33 mouse cellular contexts compared by ENCODE assay signal in the genomic region with DNA sequence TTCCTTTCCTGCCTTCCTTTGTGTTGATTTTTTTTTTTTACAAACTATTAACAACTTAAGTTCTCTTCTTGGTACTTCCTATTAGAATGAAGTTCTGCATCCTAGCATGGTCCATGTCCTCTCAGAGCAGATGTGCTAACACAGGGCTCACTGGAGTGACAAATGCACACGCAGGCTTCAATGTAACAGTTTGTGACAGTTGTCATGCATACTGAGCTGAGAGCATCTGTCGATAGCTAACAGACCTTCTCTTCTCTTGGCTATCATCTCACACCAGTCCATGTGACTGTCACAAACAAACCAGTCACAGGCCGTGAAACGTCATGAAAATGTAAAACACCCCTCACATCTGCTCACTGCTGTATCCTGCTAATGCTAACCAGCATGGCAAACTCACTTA. TPM values are rescaled to one million over a fixed set of nuclear protein-coding genes. Genes with fewer than 3 reads are reported as not detected.
DNase-seq lines count a peak whose midpoint lies in the region; ATAC-seq and TF ChIP-seq lines count a peak whose summit lies in the region.
"Had no signal": no experiment of that assay in that cellular context is flagged by ENCODE, and none has a peak within 500 bp of the region (broad histone marks: within the 10 kb centered on the region; RNA-seq: fewer than 3 reads in every experiment).

No protein-coding gene starts in this region.

- ATAC-seq in forebrain, postnatal 0 days = peak; percentile 23; the same call in 1 of the 2 replicates
- ATAC-seq in forebrain, embryonic 14.5 days = no peak
- ATAC-seq: forebrain, embryonic 16.5 days; intestine, embryonic 16.5 days; Patski had no signal

- DNase-seq in forebrain, postnatal 0 days = no peak
- no peak for DNase-seq in forebrain, embryonic 14.5 days (ENCODE audit: low spot score)
- DNase-seq in layer of hippocampus, adult 2 months (ENCODE audit: low spot score in 2 of 2) = peak in 1 of 2 experiments; percentile 25
- no peak for DNase-seq in layer of hippocampus, postnatal 25 days (ENCODE audit: extremely low spot score in 1 of 2, low spot score in 1 of 2)
- DNase-seq in brain, adult 2 months (ENCODE audit: low read depth, low spot score) = peak; percentile 39
- DNase-seq in retina, embryonic 14.5 days (ENCODE audit: low spot score) = peak; percentile 54
- no peak for DNase-seq in spleen, postnatal 36 days (ENCODE audit: low spot score in 2 of 2)
- no peak for DNase-seq in urinary bladder, postnatal 25 days (ENCODE audit: low spot score)
- DNase-seq: adrenal gland, postnatal 10 days; adrenal gland, postnatal 36 days; B cell, adult 2 months; cerebellum, adult 18-20 months; cerebellum, adult 9-11 months; cerebellum, postnatal 36 days; embryo, embryonic 11 days; gastrocnemius, adult 2 months; gastrocnemius, postnatal 14 days; heart, adult 18-20 months; heart, postnatal 10 days; heart, postnatal 4 days had no signal

- H3K9ac ChIP-seq in forebrain, postnatal 0 days = no peak overlapping the region
- H3K9ac ChIP-seq in forebrain, embryonic 14.5 days (ENCODE audit: low read length) = no peak overlapping the region
- H3K9ac ChIP-seq: embryonic facial prominence, embryonic 13.5 days; forebrain, embryonic 12.5 days; heart, embryonic 12.5 days; heart, embryonic 15.5 days; hindbrain, embryonic 12.5 days; hindbrain, embryonic 15.5 days had no signal

- H3K4me1 ChIP-seq in forebrain, postnatal 0 days (ENCODE audit: insufficient read depth) = no peaks in the 10 kb centered on the region
- H3K4me1 ChIP-seq in forebrain, embryonic 14.5 days (ENCODE audit: control insufficient read depth, insufficient read depth, low read length) = no peaks in the 10 kb centered on the region
- H3K4me1 ChIP-seq: embryonic facial prominence, embryonic 10.5 days; forebrain, embryonic 12.5 days; heart, embryonic 12.5 days; heart, embryonic 15.5 days; hindbrain, embryonic 15.5 days had no signal

- no peak overlapping the region for H3K4me2 ChIP-seq in forebrain, postnatal 0 days (ENCODE audit: low read depth)
- H3K4me2 ChIP-seq in forebrain, embryonic 14.5 days (ENCODE audit: low read length) = no peak overlapping the region
- H3K4me2 ChIP-seq: embryonic facial prominence, embryonic 13.5 days; forebrain, embryonic 12.5 days; heart, embryonic 12.5 days; heart, embryonic 15.5 days; hindbrain, embryonic 12.5 days; hindbrain, embryonic 15.5 days had no signal

- H3K4me3 ChIP-seq in forebrain, postnatal 0 days (ENCODE audit: low read depth, low read length) = no peak overlapping the region
- H3K4me3 ChIP-seq in forebrain, embryonic 14.5 days (ENCODE audit: low read depth, low read length) = no peak overlapping the region
- no peak overlapping the region for H3K4me3 ChIP-seq in layer of hippocampus, adult 2 months
- H3K4me3 ChIP-seq: embryonic facial prominence, embryonic 10.5 days; embryonic facial prominence, embryonic 13.5 days; erythroblast, embryonic 14.5 days; forebrain, embryonic 12.5 days; gastrocnemius, adult 2 months; heart, embryonic 12.5 days; heart, embryonic 15.5 days; hindbrain, embryonic 12.5 days; hindbrain, embryonic 15.5 days had no signal

- 55% methylated on average over 4 of the region's 4 CpGs for WGBS in forebrain, postnatal 0 days
- 76% methylated on average over 4 of the region's 4 CpGs for WGBS in forebrain, embryonic 14.5 days

- no peaks in the 10 kb centered on the region for H3K9me3 ChIP-seq in forebrain, postnatal 0 days (ENCODE audit: low read length)
- H3K9me3 ChIP-seq in forebrain, embryonic 14.5 days (replicated peaks; ENCODE audit: control insufficient read depth, low read length) = no peaks in the 10 kb centered on the region
- H3K9me3 ChIP-seq: embryonic facial prominence, embryonic 10.5 days; embryonic facial prominence, embryonic 13.5 days; forebrain, embryonic 12.5 days; G1E; heart, embryonic 12.5 days; heart, embryonic 15.5 days; hindbrain, embryonic 12.5 days; hindbrain, embryonic 15.5 days had no signal

- H3K27ac ChIP-seq in forebrain, postnatal 0 days (ENCODE audit: low read depth, low read length) = no peak overlapping the region
- H3K27ac ChIP-seq in forebrain, embryonic 14.5 days (ENCODE audit: low read depth, low read length) = no peak overlapping the region
- peak overlapping the region; percentile 80 for H3K27ac ChIP-seq in layer of hippocampus, adult 2 months
- H3K27ac ChIP-seq: embryonic facial prominence, embryonic 10.5 days; embryonic facial prominence, embryonic 13.5 days; forebrain, embryonic 12.5 days; gastrocnemius, adult 2 months; heart, embryonic 15.5 days; hindbrain, embryonic 12.5 days; hindbrain, embryonic 15.5 days had no signal

- no peak for TF ChIP-seq CTCF in forebrain, postnatal 0 days (IDR thresholded peaks at IDR 0.05; ENCODE audit: low read depth)
- no peak for TF ChIP-seq CTCF in layer of hippocampus, adult 2 months (conservative IDR thresholded peaks at IDR 0.05)

- no peaks in the 10 kb centered on the region for H3K27me3 ChIP-seq in forebrain, postnatal 0 days (ENCODE audit: insufficient read depth, low read length)
- H3K27me3 ChIP-seq in forebrain, embryonic 14.5 days (replicated peaks; ENCODE audit: control insufficient read depth, insufficient read depth, low read length) = no peaks in the 10 kb centered on the region
- H3K27me3 ChIP-seq: CH12.LX; embryonic facial prominence, embryonic 13.5 days; forebrain, embryonic 12.5 days; heart, embryonic 12.5 days; heart, embryonic 15.5 days; hindbrain, embryonic 12.5 days; hindbrain, embryonic 15.5 days; Patski had no signal

- H3K36me3 ChIP-seq in forebrain, postnatal 0 days (ENCODE audit: insufficient read depth) = peaks cover 30% of the 10 kb centered on the region
- peaks cover 11% of the 10 kb centered on the region for H3K36me3 ChIP-seq in forebrain, embryonic 14.5 days (ENCODE audit: control insufficient read depth, insufficient read depth, low read length)
- H3K36me3 ChIP-seq: forebrain, embryonic 12.5 days had no signal

RNA-seq across cellular contexts. Expression of a gene that starts 50.7 kb away (rescaled TPM):
- 136 and 160 TPM in 2 replicates for total RNA-seq in forebrain, postnatal 0 days (2014; rRNA removed)
- 60.7 and 65.1 TPM in 2 replicates for polyA plus RNA-seq in forebrain, postnatal 0 days (2015; fragmentation: Nextera tagmentation; extraction: Ambion mirVana)
- polyA plus RNA-seq in forebrain, embryonic 14.5 days (2014; fragmentation: Nextera tagmentation; extraction: Ambion mirVana) = 51.8 and 69.6 TPM in 2 replicates
- total RNA-seq in layer of hippocampus, adult 2 months (2021) = 100 to 1,000 TPM; 374 to 406 TPM
- 100 to 1,000 TPM; 351 to 374 TPM for total RNA-seq in layer of hippocampus, postnatal 25 days (2021)

RNA-seq across cellular contexts. Expression of a gene that starts 50.8 kb away (rescaled TPM):
- total RNA-seq in forebrain, postnatal 0 days (2014; rRNA removed) = 50.4 and 67.8 TPM in 2 replicates
- polyA plus RNA-seq in forebrain, postnatal 0 days (2015; fragmentation: Nextera tagmentation; extraction: Ambion mirVana) = 116 and 132 TPM in 2 replicates
- polyA plus RNA-seq in forebrain, embryonic 14.5 days (2014; fragmentation: Nextera tagmentation; extraction: Ambion mirVana) = 152 and 157 TPM in 2 replicates
- 10 to 100 TPM; 88.5 to 98.8 TPM for total RNA-seq in layer of hippocampus, adult 2 months (2021)
- 100 to 1,000 TPM in 1 of 2 experiments, 10 to 100 TPM in 1; 99.1 to 103 TPM for total RNA-seq in layer of hippocampus, postnatal 25 days (2021)

Comparison
In these comparisons a context has a peak if more than half of its experiments do, and no peak if none do; other contexts are left out.
1. DNase-seq: peak in brain, adult 2 months (single experiment) and retina, embryonic 14.5 days (single experiment); none in forebrain, postnatal 0 days (single experiment), forebrain, embryonic 14.5 days (single experiment), layer of hippocampus, postnatal 25 days (0 of 2), spleen, postnatal 36 days (0 of 2) and urinary bladder, postnatal 25 days (single experiment).